Mouse (Mus musculus): Measurements from ENCODE around the gene Dcaf7. TPM values are rescaled to one million over a fixed set of nuclear protein-coding genes. Genes with fewer than 3 reads are reported as not detected.

The Dcaf7 gene
- total and polyA plus RNA-seq, 2 experiments from 2014 or later: 115 to 222 TPM

DNA sequence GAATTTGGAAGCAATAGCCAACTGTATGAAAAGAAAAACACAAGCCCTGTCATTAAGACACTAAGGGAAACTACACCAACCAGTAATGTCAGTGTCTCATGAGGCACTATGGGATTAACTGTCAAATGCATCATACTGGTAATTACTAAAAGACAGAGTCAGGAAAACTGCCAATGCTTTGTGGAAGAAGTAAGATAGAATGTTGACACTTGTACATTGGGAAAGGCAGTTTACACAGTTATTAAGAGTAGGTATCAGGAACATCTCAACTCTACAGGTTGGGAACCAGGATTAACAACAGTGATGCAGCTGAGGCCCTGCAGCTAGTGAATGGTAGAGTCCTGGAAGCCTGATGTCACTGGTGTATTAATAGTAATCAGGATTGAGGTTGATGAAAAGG is 7.7 kb downstream of the Dcaf7 start:
- no peak for TF ChIP-seq CTCF (IDR thresholded peaks at IDR 0.05; ENCODE audit: low read depth)
- ATAC-seq: no peak

GRCm38 (mm10) chr11:106045256-106045655 is 8.6 kb downstream of the Dcaf7 start:
- TF ChIP-seq CTCF (IDR thresholded peaks at IDR 0.05; ENCODE audit: low read depth): no peak
- ATAC-seq: no peak
- WGBS: 95% methylated on average over 1 of the region's 1 CpGs

More for the DNA sequence above, 7.7 kb downstream of the Dcaf7 start:
- DNase-seq: no peak
- H3K9ac ChIP-seq: no peak overlapping the region
- no peaks in the 10 kb centered on the region for H3K4me1 ChIP-seq (ENCODE audit: insufficient read depth)
- peaks cover 18% of the 10 kb centered on the region for H3K36me3 ChIP-seq (ENCODE audit: insufficient read depth)
- H3K27me3 ChIP-seq (ENCODE audit: insufficient read depth, low read length): no peaks in the 10 kb centered on the region
- no peak overlapping the region for H3K4me3 ChIP-seq (ENCODE audit: low read depth, low read length)
- no peak overlapping the region for H3K27ac ChIP-seq (ENCODE audit: low read depth, low read length)
- no peaks in the 10 kb centered on the region for H3K9me3 ChIP-seq (ENCODE audit: low read length)
- H3K4me2 ChIP-seq (ENCODE audit: low read depth): no peak overlapping the region

GRCm38 (mm10) chr11:106045780-106046179 is 9.1 kb downstream of the Dcaf7 start:
- WGBS: 94% methylated on average over 3 of the region's 3 CpGs
- Histone ChIP-seq H3K4me2 (ENCODE audit: low read depth) (no peak overlapping the region), H3K9ac (no peak overlapping the region), H3K36me3 (ENCODE audit: insufficient read depth) (peaks cover 27% of the 10 kb centered on the region), H3K27me3 (ENCODE audit: insufficient read depth, low read length) (no peaks in the 10 kb centered on the region), H3K9me3 (ENCODE audit: low read length) (no peaks in the 10 kb centered on the region), H3K4me1 (ENCODE audit: insufficient read depth) (no peaks in the 10 kb centered on the region), H3K27ac (ENCODE audit: low read depth, low read length) (no peak overlapping the region), H3K4me3 (ENCODE audit: low read depth, low read length) (no peak overlapping the region)
- ATAC-seq: no peak
- TF ChIP-seq CTCF (IDR thresholded peaks at IDR 0.05; ENCODE audit: low read depth): no peak
- no peak for DNase-seq

More at GRCm38 (mm10) chr11:106045256-106045655, 8.6 kb downstream of the Dcaf7 start:
- Histone ChIP-seq H3K9ac (no peak overlapping the region), H3K4me1 (ENCODE audit: insufficient read depth) (no peaks in the 10 kb centered on the region), H3K36me3 (ENCODE audit: insufficient read depth) (peaks cover 23% of the 10 kb centered on the region), H3K4me2 (ENCODE audit: low read depth) (no peak overlapping the region), H3K4me3 (ENCODE audit: low read depth, low read length) (no peak overlapping the region), H3K27me3 (ENCODE audit: insufficient read depth, low read length) (no peaks in the 10 kb centered on the region), H3K9me3 (ENCODE audit: low read length) (no peaks in the 10 kb centered on the region), H3K27ac (ENCODE audit: low read depth, low read length) (no peak overlapping the region)
- DNase-seq: no peak

DNA sequence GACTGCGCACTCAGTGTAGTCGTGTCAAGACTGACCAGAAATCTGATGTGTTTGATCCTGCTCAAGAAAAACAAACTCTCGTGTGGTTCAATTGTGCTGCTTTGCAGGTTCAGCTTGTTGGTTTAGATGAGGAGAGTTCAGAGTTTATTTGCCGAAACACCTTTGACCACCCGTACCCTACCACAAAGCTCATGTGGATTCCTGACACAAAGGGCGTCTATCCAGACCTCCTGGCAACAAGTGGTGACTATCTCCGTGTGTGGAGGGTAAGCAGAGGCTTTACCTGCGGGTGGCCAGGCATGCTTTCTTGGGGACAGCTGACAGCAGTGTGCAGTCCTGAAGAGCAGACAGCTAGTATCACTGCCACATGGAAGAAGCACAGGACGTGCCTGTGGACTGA is 9.9 kb downstream of the Dcaf7 start:
- Histone ChIP-seq H3K4me1 (ENCODE audit: insufficient read depth) (no peaks in the 10 kb centered on the region), H3K4me3 (ENCODE audit: low read depth, low read length) (no peak overlapping the region), H3K27me3 (ENCODE audit: insufficient read depth, low read length) (no peaks in the 10 kb centered on the region), H3K9me3 (ENCODE audit: low read length) (no peaks in the 10 kb centered on the region), H3K4me2 (ENCODE audit: low read depth) (no peak overlapping the region), H3K27ac (ENCODE audit: low read depth, low read length) (no peak overlapping the region), H3K9ac (no peak overlapping the region), H3K36me3 (ENCODE audit: insufficient read depth) (peaks cover 35% of the 10 kb centered on the region)
- ATAC-seq (no peak), DNase-seq (no peak)
- TF ChIP-seq CTCF (IDR thresholded peaks at IDR 0.05; ENCODE audit: low read depth): no peak
- WGBS: 87% methylated on average over 9 of the region's 9 CpGs

DNA sequence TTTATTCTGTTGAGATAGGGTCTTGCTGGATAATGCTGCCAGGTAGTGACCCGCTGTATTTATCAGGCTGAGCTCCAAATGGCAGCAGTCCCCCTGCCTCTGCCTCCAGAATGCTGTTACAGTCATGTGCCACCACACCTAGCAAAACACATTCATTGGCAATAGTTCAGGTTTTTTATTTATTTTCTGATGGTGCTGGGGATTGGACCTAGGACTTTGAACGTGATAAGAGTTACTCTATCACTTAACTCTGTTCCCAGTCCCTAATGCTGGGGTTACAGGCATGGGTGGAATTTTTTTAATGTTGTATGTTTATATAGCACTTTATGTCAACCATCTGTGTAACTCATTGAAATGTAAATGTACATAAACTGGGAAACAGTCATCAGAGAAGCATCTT is 17.2 kb downstream of the Dcaf7 start:
- Histone ChIP-seq H3K9ac (no peak overlapping the region), H3K4me2 (ENCODE audit: low read depth) (no peak overlapping the region), H3K9me3 (ENCODE audit: low read length) (no peaks in the 10 kb centered on the region), H3K4me1 (ENCODE audit: insufficient read depth) (no peaks in the 10 kb centered on the region), H3K27ac (ENCODE audit: low read depth, low read length) (no peak overlapping the region), H3K36me3 (ENCODE audit: insufficient read depth) (peaks cover 90% of the 10 kb centered on the region), H3K4me3 (ENCODE audit: low read depth, low read length) (no peak overlapping the region), H3K27me3 (ENCODE audit: insufficient read depth, low read length) (no peaks in the 10 kb centered on the region)
- 87% methylated on average over 2 of the region's 2 CpGs for WGBS
- no peak for ATAC-seq
- no peak for TF ChIP-seq CTCF (IDR thresholded peaks at IDR 0.05; ENCODE audit: low read depth)
- DNase-seq: no peak

DNA sequence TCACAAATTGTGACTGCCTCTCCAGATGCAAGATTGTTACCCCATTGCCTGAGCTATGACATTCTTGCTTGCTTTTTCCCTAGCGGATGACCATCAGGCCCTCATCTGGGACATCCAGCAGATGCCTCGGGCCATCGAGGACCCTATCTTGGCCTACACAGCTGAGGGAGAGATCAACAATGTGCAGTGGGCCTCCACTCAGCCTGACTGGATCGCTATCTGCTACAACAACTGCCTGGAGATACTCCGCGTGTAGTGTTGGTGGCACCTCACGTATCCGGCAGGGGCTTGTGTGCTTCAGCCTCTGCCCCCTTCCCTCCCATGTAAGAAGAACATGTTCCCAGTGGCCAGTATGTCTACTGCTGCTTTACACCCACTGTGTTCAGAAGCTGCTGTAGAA is 17.9 kb downstream of the Dcaf7 start:
- TF ChIP-seq CTCF (IDR thresholded peaks at IDR 0.05; ENCODE audit: low read depth): no peak
- ATAC-seq (no peak), DNase-seq (no peak)
- H3K4me1 ChIP-seq (ENCODE audit: insufficient read depth): no peaks in the 10 kb centered on the region
- H3K36me3 ChIP-seq (ENCODE audit: insufficient read depth): peaks cover 90% of the 10 kb centered on the region
- H3K9ac ChIP-seq: no peak overlapping the region
- H3K27ac ChIP-seq (ENCODE audit: low read depth, low read length): no peak overlapping the region
- H3K4me2 ChIP-seq (ENCODE audit: low read depth): no peak overlapping the region
- H3K9me3 ChIP-seq (ENCODE audit: low read length): no peaks in the 10 kb centered on the region
- no peaks in the 10 kb centered on the region for H3K27me3 ChIP-seq (ENCODE audit: insufficient read depth, low read length)
- 96% methylated on average over 8 of the region's 8 CpGs for WGBS
- H3K4me3 ChIP-seq (ENCODE audit: low read depth, low read length): no peak overlapping the region

DNA sequence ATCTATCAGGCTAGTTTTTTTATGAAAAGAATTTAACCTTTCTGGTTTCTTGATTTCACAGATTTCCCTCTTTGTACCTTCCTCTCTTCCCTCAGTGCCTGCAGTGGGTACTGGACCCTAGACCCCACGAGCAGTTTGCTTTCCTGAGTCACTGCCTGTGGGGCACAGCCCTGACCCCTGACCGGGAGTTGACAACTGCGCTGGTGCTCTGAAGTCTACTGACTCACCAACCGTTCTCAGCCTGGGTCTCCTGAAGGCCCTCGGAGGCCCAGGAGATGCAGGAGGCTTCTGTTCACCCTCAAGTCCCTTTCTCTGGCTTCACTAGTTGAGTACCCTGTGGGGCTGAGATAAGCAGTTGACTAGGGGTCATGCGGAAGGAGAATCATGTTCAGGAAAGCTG is 18.7 kb downstream of the Dcaf7 start:
- H3K9me3 ChIP-seq (ENCODE audit: low read length): no peaks in the 10 kb centered on the region
- H3K4me1 ChIP-seq (ENCODE audit: insufficient read depth): no peaks in the 10 kb centered on the region
- no peak for ATAC-seq
- H3K4me3 ChIP-seq (ENCODE audit: low read depth, low read length): no peak overlapping the region
- peaks cover 93% of the 10 kb centered on the region for H3K36me3 ChIP-seq (ENCODE audit: insufficient read depth)
- no peak for DNase-seq
- H3K27ac ChIP-seq (ENCODE audit: low read depth, low read length): no peak overlapping the region
- TF ChIP-seq CTCF (IDR thresholded peaks at IDR 0.05; ENCODE audit: low read depth): no peak
- no peak overlapping the region for H3K4me2 ChIP-seq (ENCODE audit: low read depth)
- no peak overlapping the region for H3K9ac ChIP-seq
- no peaks in the 10 kb centered on the region for H3K27me3 ChIP-seq (ENCODE audit: insufficient read depth, low read length)
- WGBS: 88% methylated on average over 6 of the region's 6 CpGs
